Mouse (Mus musculus) E14TG2a.4 (cell line): Measurements from ENCODE around the gene Aplp1.

Experiments
- CTCF ChIP-seq: conservative IDR thresholded peaks from 2 replicates; pipeline ENCODE4 v1.5.1; 2014; ENCODE audit warnings: low read length
- NANOG ChIP-seq: IDR thresholded peaks from 2 replicates; pipeline ENCODE4 v1.6.1; 2014; ENCODE audit warnings: borderline replicate concordance, low read length, mixed read lengths
- POU5F1 ChIP-seq: IDR thresholded peaks from 2 replicates; pipeline ENCODE4 v1.6.1; 2014; ENCODE audit warnings: low read length, borderline replicate concordance

- TF ChIP-seq CTCF (no peak), NANOG (no peak), POU5F1 (no peak)
Observed at GRCm38 (mm10) chr7:30393631-30394030, 51.7 kb downstream of the Aplp1 start.
